Mouse (Mus musculus) hindbrain, embryonic 11.5 days (tissue): Measurements from ENCODE around the gene Gm28043. TPM values are rescaled to one million over a fixed set of nuclear protein-coding genes. Genes with fewer than 3 reads are reported as not detected.

Experiments
- ATAC-seq: fragments of 200-750 bp; cut with Nextera tagmentation; 2 replicates; pipeline ENCODE4 v1.8.0; 2017; ENCODE audit warnings: mild to moderate bottlenecking, moderate TSS enrichment, moderate library complexity; ENCODE audit not compliant: low FRiP score
- DNase-seq: peaks from one replicate; pipeline ENCODE4 v3.0.0-alpha.2; 2015; ENCODE audit warnings: low spot score
- H3K27ac ChIP-seq: fragments of 300-500 bp; sonication (generic); 2 replicates; pipeline ENCODE4 v1.5.1; 2014; ENCODE audit warnings: mild to moderate bottlenecking, low read depth, low read length
- H3K27me3 ChIP-seq: fragments of 300-500 bp; sonication (generic); 2 replicates; pipeline ENCODE4 v1.6.1; 2014; ENCODE audit warnings: mild to moderate bottlenecking, low read length, moderate library complexity, mixed read lengths; ENCODE audit not compliant: control insufficient read depth, insufficient read depth
- H3K36me3 ChIP-seq: fragments of 300-500 bp; sonication (generic); 2 replicates; pipeline ENCODE4 v1.6.1; 2014; ENCODE audit warnings: mild to moderate bottlenecking, low read length, moderate library complexity, mixed read lengths; ENCODE audit not compliant: control insufficient read depth, insufficient read depth
- H3K4me1 ChIP-seq: fragments of 300-500 bp; sonication (generic); replicated peaks from 2 replicates; pipeline ENCODE4 v1.6.1; 2014; ENCODE audit warnings: low read length, mixed read lengths; ENCODE audit not compliant: control insufficient read depth, insufficient read depth
- H3K4me2 ChIP-seq: fragments of 300-500 bp; sonication (generic); replicated peaks from 2 replicates; pipeline ENCODE4 v1.6.1; 2014; ENCODE audit warnings: mild to moderate bottlenecking, low read depth, low read length
- H3K4me3 ChIP-seq: fragments of 300-500 bp; sonication (generic); 2 replicates; pipeline ENCODE4 v1.5.1; 2014; ENCODE audit warnings: low read depth, low read length
- H3K9ac ChIP-seq: fragments of 300-500 bp; sonication (generic); 2 replicates; pipeline ENCODE4 v1.6.1; 2014; ENCODE audit warnings: low read depth, low read length
- H3K9me3 ChIP-seq: fragments of 300-500 bp; sonication (generic); 2 replicates; pipeline ENCODE4 v1.6.1; 2016; ENCODE audit warnings: low read length; ENCODE audit not compliant: control insufficient read depth
- WGBS: fragments of 180-500 bp; shearing (Covaris S2); extraction: QIAGEN DNeasy Blood & Tissue Kit; methylation state at CpG from one replicate; pipeline ENCODE4 v1.1.7; 2014; 5-methylcytosine and 5-hydroxymethylcytosine counted together
- polyA plus RNA-seq: library from polyadenylated mRNA; unstranded; fragments of >200 nt; fragmentation: Nextera tagmentation; extraction: Ambion mirVana; gene quantifications from 2 replicates; pipeline ENCODE4 v1.2.1, GENCODE M21; 2014

The Gm28043 gene
- polyA plus RNA-seq, 1 experiment from 2014 or later = 3.2 TPM

- Histone ChIP-seq H3K9me3 (no peaks in the 10 kb centered on the region), H3K27ac (peak overlapping the region; percentile 85), H3K9ac (0 out of 2 replicates have a peak overlapping the region, but pooled peaks have one; percentile 2), H3K4me3 (no peak overlapping the region), H3K27me3 (no peaks in the 10 kb centered on the region), H3K4me1 (peaks cover 11% of the 10 kb centered on the region), H3K36me3 (no peaks in the 10 kb centered on the region), H3K4me2 (no peak overlapping the region)
- WGBS = 37% methylated on average over 13 of the region's 13 CpGs
- ATAC-seq (peak; percentile 72), DNase-seq (peak; percentile 65)
These were observed 116.0 kb downstream of the Gm28043 start for GRCm38 (mm10) chr17:29730510-29731265.

DNA sequence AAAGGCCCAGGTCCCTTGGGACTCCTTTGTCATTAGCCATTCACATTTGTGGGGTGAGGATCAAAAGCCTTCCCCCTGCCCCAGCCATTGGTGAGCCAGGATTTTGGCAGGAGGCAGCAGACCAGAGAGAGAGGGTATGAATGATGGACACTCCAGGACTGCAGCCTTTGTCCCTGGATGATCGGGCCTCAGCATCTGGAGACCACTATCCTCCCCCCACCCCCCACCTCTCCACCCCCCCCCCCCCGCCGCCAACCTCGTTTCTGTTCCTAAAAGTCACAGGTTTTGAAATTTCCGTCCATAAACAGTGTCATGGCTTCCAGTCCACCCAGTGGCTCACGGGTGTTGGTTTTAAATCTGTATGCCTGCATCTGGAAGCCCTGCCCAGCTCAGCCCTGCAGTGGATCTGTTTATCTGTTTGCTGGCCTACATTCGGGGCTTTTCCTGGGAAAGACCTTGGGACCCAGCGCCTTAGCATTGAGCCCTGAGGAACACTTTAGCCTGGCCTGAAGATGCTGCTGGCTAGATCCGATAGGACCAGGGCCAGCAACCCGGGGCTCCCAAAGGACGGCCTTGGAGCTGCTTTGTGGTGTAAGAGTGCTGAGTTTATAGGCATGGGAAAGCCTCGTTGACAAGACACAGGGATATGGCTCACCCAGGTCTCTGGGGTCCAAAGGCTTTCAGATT is 116.7 kb downstream of the Gm28043 start:
- peak; percentile 63 for ATAC-seq
- H3K4me3 ChIP-seq = no peak overlapping the region
- peaks cover 11% of the 10 kb centered on the region for H3K4me1 ChIP-seq
- peak overlapping the region; percentile 17; the same call in 1 of the 2 replicates for H3K9ac ChIP-seq
- no peaks in the 10 kb centered on the region for H3K9me3 ChIP-seq
- DNase-seq = no peak
- 52% methylated on average over 12 of the region's 12 CpGs for WGBS
- no peak overlapping the region for H3K4me2 ChIP-seq
- H3K36me3 ChIP-seq = no peaks in the 10 kb centered on the region
- H3K27me3 ChIP-seq = no peaks in the 10 kb centered on the region
- H3K27ac ChIP-seq = peak overlapping the region; percentile 85

DNA sequence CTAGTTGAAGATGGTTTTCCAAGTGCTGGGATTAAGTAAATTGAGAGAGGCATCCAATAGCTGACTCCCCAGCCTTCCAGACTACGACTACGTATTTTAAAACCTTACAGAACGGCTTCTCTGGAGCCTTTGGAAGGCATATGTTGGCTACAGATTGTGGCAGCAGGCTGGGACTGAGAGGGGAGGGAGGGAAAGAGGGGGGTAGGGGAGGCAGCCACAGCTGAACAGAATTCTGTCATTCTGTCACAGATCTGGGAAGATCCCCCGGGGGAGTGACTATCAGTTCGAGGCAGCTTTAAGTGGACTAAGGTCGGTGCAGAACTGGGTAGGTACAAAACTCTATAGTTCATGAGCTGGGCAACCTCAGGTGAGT is 117.3 kb downstream of the Gm28043 start:
- peaks cover 11% of the 10 kb centered on the region for H3K4me1 ChIP-seq
- DNase-seq (no peak), ATAC-seq (no peak)
- 47% methylated on average over 6 of the region's 6 CpGs for WGBS
- no peaks in the 10 kb centered on the region for H3K36me3 ChIP-seq
- H3K9ac ChIP-seq = no peak overlapping the region
- H3K4me2 ChIP-seq = no peak overlapping the region
- no peaks in the 10 kb centered on the region for H3K27me3 ChIP-seq
- peak overlapping the region; percentile 85 for H3K27ac ChIP-seq
- no peak overlapping the region for H3K4me3 ChIP-seq
- no peaks in the 10 kb centered on the region for H3K9me3 ChIP-seq

- Histone ChIP-seq H3K4me2 (no peak overlapping the region), H3K27ac (no peak overlapping the region), H3K4me1 (peaks cover 11% of the 10 kb centered on the region), H3K9me3 (no peaks in the 10 kb centered on the region), H3K27me3 (no peaks in the 10 kb centered on the region), H3K36me3 (no peaks in the 10 kb centered on the region), H3K4me3 (no peak overlapping the region), H3K9ac (no peak overlapping the region)
- WGBS = 71% methylated on average over 2 of the region's 2 CpGs
- ATAC-seq = no peak
- no peak for DNase-seq
These were observed 117.8 kb downstream of the Gm28043 start for GRCm38 (mm10) chr17:29732522-29732921.

GRCm38 (mm10) chr17:29736448-29737014 is 121.9 kb downstream of the Gm28043 start:
- Histone ChIP-seq H3K9ac (no peak overlapping the region), H3K9me3 (no peaks in the 10 kb centered on the region), H3K4me2 (no peak overlapping the region), H3K4me3 (no peak overlapping the region), H3K27ac (peak overlapping the region; percentile 81), H3K27me3 (no peaks in the 10 kb centered on the region), H3K4me1 (peaks cover 1% of the 10 kb centered on the region; the same call in 1 of the 2 replicates), H3K36me3 (no peaks in the 10 kb centered on the region)
- WGBS = 38% methylated on average over 15 of the region's 15 CpGs
- ATAC-seq (peak; percentile 74), DNase-seq (peak; percentile 57)

- 59% methylated on average over 22 of the region's 22 CpGs for WGBS
- H3K9ac ChIP-seq = no peak overlapping the region
- H3K27me3 ChIP-seq = no peaks in the 10 kb centered on the region
- no peak overlapping the region for H3K4me2 ChIP-seq
- peak; percentile 72 for ATAC-seq
- DNase-seq = peak; percentile 48
- H3K27ac ChIP-seq = 0 out of 2 replicates have a peak overlapping the region, but pooled peaks have one; percentile 39
- H3K36me3 ChIP-seq = no peaks in the 10 kb centered on the region
- no peaks in the 10 kb centered on the region; the same call in 1 of the 2 replicates for H3K4me1 ChIP-seq
- H3K4me3 ChIP-seq = no peak overlapping the region
- H3K9me3 ChIP-seq = no peaks in the 10 kb centered on the region
These were observed 123.5 kb downstream of the Gm28043 start for GRCm38 (mm10) chr17:29737849-29738804.

- H3K4me3 ChIP-seq = no peak overlapping the region
- no peaks in the 10 kb centered on the region for H3K36me3 ChIP-seq
- 57% methylated on average over 6 of the region's 6 CpGs for WGBS
- peaks cover 3% of the 10 kb centered on the region; the same call in 1 of the 2 replicates for H3K4me1 ChIP-seq
- DNase-seq (no peak), ATAC-seq (no peak)
- no peak overlapping the region; the same call in 1 of the 2 replicates for H3K27ac ChIP-seq
- H3K9ac ChIP-seq = no peak overlapping the region
- H3K27me3 ChIP-seq = no peaks in the 10 kb centered on the region
- no peak overlapping the region for H3K4me2 ChIP-seq
- no peaks in the 10 kb centered on the region for H3K9me3 ChIP-seq
These were observed 132.8 kb downstream of the Gm28043 start for GRCm38 (mm10) chr17:29747466-29747865.
